Mouse (Mus musculus) liver, embryonic 12.5 days (tissue): ENCODE data around the gene Gm9821. TPM values are rescaled to one million over a fixed set of nuclear protein-coding genes. Genes with fewer than 3 reads are reported as not detected.

Experiments used
- ATAC-seq: fragments of 200-750 bp; cut with Nextera tagmentation; 2 replicates; pipeline ENCODE4 v1.8.0; 2017; ENCODE audit warnings: moderate number of reproducible peaks, mild to moderate bottlenecking, moderate library complexity
- H3K27ac ChIP-seq: fragments of 300-500 bp; sonication (generic); 2 replicates; pipeline ENCODE4 v1.5.1; 2016; ENCODE audit warnings: mild to moderate bottlenecking
- H3K27me3 ChIP-seq: fragments of 300-500 bp; sonication (generic); replicated peaks from 2 replicates; pipeline ENCODE4 v1.6.1; 2016; ENCODE audit warnings: mild to moderate bottlenecking, moderate library complexity
- H3K36me3 ChIP-seq: fragments of 300-500 bp; sonication (generic); 2 replicates; pipeline ENCODE4 v1.6.1; 2016; ENCODE audit warnings: mild to moderate bottlenecking, moderate library complexity
- H3K4me1 ChIP-seq: fragments of 300-500 bp; sonication (generic); 2 replicates; pipeline ENCODE4 v1.6.1; 2016
- H3K4me2 ChIP-seq: fragments of 300-500 bp; sonication (generic); 2 replicates; pipeline ENCODE4 v1.6.1; 2016; ENCODE audit warnings: mild to moderate bottlenecking, moderate library complexity
- H3K4me3 ChIP-seq: fragments of 300-500 bp; sonication (generic); 2 replicates; pipeline ENCODE4 v1.5.1; 2016; ENCODE audit warnings: mild to moderate bottlenecking, moderate library complexity
- H3K9ac ChIP-seq: fragments of 300-500 bp; sonication (generic); 2 replicates; pipeline ENCODE4 v1.6.1; 2016; ENCODE audit warnings: mild to moderate bottlenecking, moderate library complexity
- H3K9me3 ChIP-seq: fragments of 300-500 bp; sonication (generic); replicated peaks from 2 replicates; pipeline ENCODE4 v1.6.1; 2016; ENCODE audit warnings: mild to moderate bottlenecking, moderate library complexity
- WGBS: fragments of 180-500 bp; shearing (Covaris S2); methylation state at CpG from one replicate; pipeline ENCODE4 v1.1.7; 2016; ENCODE audit not compliant: insufficient replicate concordance; 5-methylcytosine and 5-hydroxymethylcytosine counted together
- polyA plus RNA-seq: library from polyadenylated mRNA; unstranded; fragments of >200 nt; fragmentation: Nextera tagmentation; extraction: Ambion mirVana; gene quantifications from 2 replicates; pipeline ENCODE4 v1.2.1, GENCODE M21; 2016

Gene Gm9821
- polyA plus RNA-seq = 2.3 and 2.5 TPM in 2 replicates

- peaks cover 70% of the 10 kb centered on the region for H3K4me1 ChIP-seq
- peaks cover 56% of the 10 kb centered on the region for H3K36me3 ChIP-seq
- H3K4me3 ChIP-seq = peak within 1 kb of the TSS; percentile 63; the same call in 1 of the 2 replicates
- no peak for ATAC-seq
- peak within 1 kb of the TSS; percentile 88 for H3K9ac ChIP-seq
- peak within 1 kb of the TSS; percentile 94 for H3K27ac ChIP-seq
- H3K9me3 ChIP-seq = no peaks in the 10 kb centered on the region
- 89% methylated on average over 18 of the region's 18 CpGs for WGBS
- no peaks in the 10 kb centered on the region for H3K27me3 ChIP-seq
- H3K4me2 ChIP-seq = peak within 1 kb of the TSS; percentile 85
Observed at GRCm38 (mm10) chr2:91945483-91945882, at the start of gene Gm9821. Gm9821 (plus strand) TSS chr2:91945703.

GRCm38 (mm10) chr2:91897968-91898367 lies 47.5 kb upstream of the Gm9821 start:
- Histone ChIP-seq H3K27me3 (no peaks in the 10 kb centered on the region), H3K27ac (no peak overlapping the region), H3K9me3 (no peaks in the 10 kb centered on the region), H3K36me3 (peaks cover 28% of the 10 kb centered on the region), H3K4me2 (no peak overlapping the region), H3K4me1 (no peaks in the 10 kb centered on the region), H3K9ac (no peak overlapping the region), H3K4me3 (no peak overlapping the region)
- no peak for ATAC-seq

- Histone ChIP-seq H3K9me3 (no peaks in the 10 kb centered on the region), H3K9ac (no peak overlapping the region), H3K27me3 (no peaks in the 10 kb centered on the region), H3K36me3 (peaks cover 31% of the 10 kb centered on the region), H3K4me2 (no peak overlapping the region), H3K4me1 (no peaks in the 10 kb centered on the region), H3K27ac (no peak overlapping the region), H3K4me3 (no peak overlapping the region)
- no peak for ATAC-seq
- 80% methylated on average over 3 of the region's 3 CpGs for WGBS
Observed at GRCm38 (mm10) chr2:91899141-91899540, 46.4 kb upstream of the Gm9821 start.

GRCm38 (mm10) chr2:91900431-91900830 lies 45.1 kb upstream of the Gm9821 start:
- no peak for ATAC-seq
- Histone ChIP-seq H3K4me3 (no peak overlapping the region), H3K9ac (no peak overlapping the region), H3K36me3 (peaks cover 38% of the 10 kb centered on the region), H3K9me3 (no peaks in the 10 kb centered on the region), H3K4me2 (no peak overlapping the region), H3K27me3 (no peaks in the 10 kb centered on the region), H3K4me1 (peaks cover 5% of the 10 kb centered on the region; the same call in 1 of the 2 replicates), H3K27ac (no peak overlapping the region)
- 81% methylated on average over 8 of the region's 8 CpGs for WGBS

GRCm38 (mm10) chr2:91902336-91902735 lies 43.2 kb upstream of the Gm9821 start:
- no peak overlapping the region for H3K27ac ChIP-seq
- WGBS = 76% methylated on average over 5 of the region's 5 CpGs
- no peaks in the 10 kb centered on the region for H3K27me3 ChIP-seq
- H3K4me3 ChIP-seq = no peak overlapping the region
- H3K4me2 ChIP-seq = no peak overlapping the region
- H3K4me1 ChIP-seq = peaks cover 5% of the 10 kb centered on the region; the same call in 1 of the 2 replicates
- no peak for ATAC-seq
- H3K36me3 ChIP-seq = peaks cover 52% of the 10 kb centered on the region
- H3K9ac ChIP-seq = no peak overlapping the region
- H3K9me3 ChIP-seq = no peaks in the 10 kb centered on the region

GRCm38 (mm10) chr2:91903171-91903925 lies 42.2 kb upstream of the Gm9821 start:
- H3K9ac ChIP-seq = no peak overlapping the region
- no peak overlapping the region for H3K4me2 ChIP-seq
- peaks cover 5% of the 10 kb centered on the region; the same call in 1 of the 2 replicates for H3K4me1 ChIP-seq
- peaks cover 54% of the 10 kb centered on the region for H3K36me3 ChIP-seq
- no peak overlapping the region for H3K27ac ChIP-seq
- WGBS = 73% methylated on average over 3 of the region's 3 CpGs
- ATAC-seq = no peak
- no peaks in the 10 kb centered on the region for H3K9me3 ChIP-seq
- H3K4me3 ChIP-seq = no peak overlapping the region
- H3K27me3 ChIP-seq = no peaks in the 10 kb centered on the region

- no peak overlapping the region for H3K9ac ChIP-seq
- H3K4me2 ChIP-seq = no peak overlapping the region
- H3K27me3 ChIP-seq = no peaks in the 10 kb centered on the region
- WGBS = 76% methylated on average over 5 of the region's 5 CpGs
- ATAC-seq = no peak
- peaks cover 54% of the 10 kb centered on the region for H3K36me3 ChIP-seq
- no peaks in the 10 kb centered on the region for H3K9me3 ChIP-seq
- no peak overlapping the region for H3K4me3 ChIP-seq
- H3K4me1 ChIP-seq = peaks cover 5% of the 10 kb centered on the region; the same call in 1 of the 2 replicates
- no peak overlapping the region for H3K27ac ChIP-seq
Observed at GRCm38 (mm10) chr2:91904618-91905307, 40.7 kb upstream of the Gm9821 start.

- H3K4me2 ChIP-seq = no peak overlapping the region
- no peaks in the 10 kb centered on the region for H3K27me3 ChIP-seq
- no peak for ATAC-seq
- no peaks in the 10 kb centered on the region for H3K9me3 ChIP-seq
- no peak overlapping the region for H3K9ac ChIP-seq
- WGBS = 82% methylated on average over 2 of the region's 2 CpGs
- peaks cover 58% of the 10 kb centered on the region for H3K36me3 ChIP-seq
- no peak overlapping the region for H3K4me3 ChIP-seq
- H3K4me1 ChIP-seq = peaks cover 5% of the 10 kb centered on the region; the same call in 1 of the 2 replicates
- no peak overlapping the region for H3K27ac ChIP-seq
Observed at GRCm38 (mm10) chr2:91906141-91906540, 39.4 kb upstream of the Gm9821 start.

- H3K9me3 ChIP-seq = no peaks in the 10 kb centered on the region
- no peak overlapping the region for H3K9ac ChIP-seq
- peaks cover 75% of the 10 kb centered on the region for H3K36me3 ChIP-seq
- H3K27ac ChIP-seq = no peak overlapping the region
- no peaks in the 10 kb centered on the region for H3K27me3 ChIP-seq
- no peak overlapping the region for H3K4me3 ChIP-seq
- 54% methylated on average over 3 of the region's 3 CpGs for WGBS
- peaks cover 51% of the 10 kb centered on the region for H3K4me1 ChIP-seq
- H3K4me2 ChIP-seq = no peak overlapping the region
- ATAC-seq = no peak
Observed at GRCm38 (mm10) chr2:91912616-91913015, 32.9 kb upstream of the Gm9821 start.

- H3K9me3 ChIP-seq = no peaks in the 10 kb centered on the region
- H3K4me2 ChIP-seq = no peak overlapping the region
- H3K4me1 ChIP-seq = peaks cover 53% of the 10 kb centered on the region
- H3K27ac ChIP-seq = no peak overlapping the region
- H3K4me3 ChIP-seq = no peak overlapping the region
- ATAC-seq = no peak
- WGBS = 68% methylated on average over 7 of the region's 7 CpGs
- no peaks in the 10 kb centered on the region for H3K27me3 ChIP-seq
- H3K9ac ChIP-seq = no peak overlapping the region
- peaks cover 78% of the 10 kb centered on the region for H3K36me3 ChIP-seq
Observed at GRCm38 (mm10) chr2:91913328-91914110, 32.0 kb upstream of the Gm9821 start.

- no peak overlapping the region for H3K9ac ChIP-seq
- peak; percentile 77 for ATAC-seq
- 30% methylated on average over 7 of the region's 7 CpGs for WGBS
- peak overlapping the region; percentile 57 for H3K27ac ChIP-seq
- no peak overlapping the region for H3K4me3 ChIP-seq
- peaks cover 21% of the 10 kb centered on the region for H3K27me3 ChIP-seq
- no peaks in the 10 kb centered on the region for H3K9me3 ChIP-seq
- peaks cover 60% of the 10 kb centered on the region for H3K4me1 ChIP-seq
- peak overlapping the region; percentile 3; the same call in 1 of the 2 replicates for H3K4me2 ChIP-seq
- H3K36me3 ChIP-seq = peaks cover 61% of the 10 kb centered on the region
Observed at GRCm38 (mm10) chr2:91916346-91916977, 29.0 kb upstream of the Gm9821 start.
